Mouse (Mus musculus) brown adipose tissue, adult 24 weeks (tissue): ENCODE results near the gene Hist2h2aa2. TPM values are rescaled to one million over a fixed set of nuclear protein-coding genes. Genes with fewer than 3 reads are reported as not detected.
A peak's percentile ranks its signal among the peaks of the same experiment; 100 is the strongest.
"Not testable (repeated sequence)": the region's sequence is repeated elsewhere in the genome, so short reads cannot be mapped to it uniquely, and the experiment has no call there.

Source experiments
- H3K27ac ChIP-seq: fragments of 200-500 bp; replicated peaks from 2 replicates; pipeline ENCODE4 v1.5.1; 2012; ENCODE audit warnings: low read depth, mild to moderate bottlenecking, low read length
- H3K4me1 ChIP-seq: fragments of 200-500 bp; 2 replicates; pipeline ENCODE4 v1.6.1; 2012; ENCODE audit warnings: low read length, mixed read lengths; ENCODE audit not compliant: control insufficient read depth, insufficient read depth, insufficient read length
- H3K4me3 ChIP-seq: fragments of 200-500 bp; 2 replicates; pipeline ENCODE4 v1.5.1; 2012; ENCODE audit warnings: low read depth, mild to moderate bottlenecking, low read length, moderate library complexity; ENCODE audit not compliant: insufficient read depth
- polyA plus RNA-seq: library from polyadenylated mRNA; stranded (reverse); fragments of >200 nt; gene quantifications from 2 replicates; pipeline ENCODE4 v1.2.4, GENCODE M21; 2012; ENCODE audit not compliant: missing spikeins, insufficient read depth, insufficient read length

The Hist2h2aa2 gene
- polyA plus RNA-seq, 1 experiment = 115 TPM

- H3K4me1 ChIP-seq = peaks cover 8% of the 10 kb centered on the region
- H3K4me3 ChIP-seq = no peak overlapping the region
- H3K27ac ChIP-seq = no peak overlapping the region
These were observed 8.3 kb upstream of the Hist2h2aa2 start for GRCm38 (mm10) chr3:96248141-96249033.

- Histone ChIP-seq H3K4me1 (peaks cover 8% of the 10 kb centered on the region), H3K27ac (no peak overlapping the region), H3K4me3 (no peak overlapping the region)
These were observed 7.5 kb upstream of the Hist2h2aa2 start for GRCm38 (mm10) chr3:96247356-96248140.

GRCm38 (mm10) chr3:96246427-96246856 lies 6.4 kb upstream of the Hist2h2aa2 start, which contains the start of gene Hist2h3c1:
Gene Hist2h3c1 (plus strand): TSS chr3:96246685.
- peak within 1 kb of the TSS; percentile 61 for H3K4me3 ChIP-seq
- H3K27ac ChIP-seq = peak within 1 kb of the TSS; percentile 70
- not testable (repeated sequence) for H3K4me1 ChIP-seq

- Histone ChIP-seq H3K27ac (peak overlapping the region; percentile 70), H3K4me3 (peak overlapping the region; percentile 61)
- not testable (repeated sequence) for H3K4me1 ChIP-seq
These were observed 5.9 kb upstream of the Hist2h2aa2 start for GRCm38 (mm10) chr3:96246018-96246417.

- H3K4me1 ChIP-seq = not testable (repeated sequence)
- Histone ChIP-seq H3K4me3 (peak within 1 kb of the TSS; percentile 86), H3K27ac (peak within 1 kb of the TSS; percentile 100)
These were observed 5.2 kb upstream of the Hist2h2aa2 start, which contains the start of gene Hist2h2aa1 for GRCm38 (mm10) chr3:96245003-96245886. Gene Hist2h2aa1 (plus strand): TSS chr3:96245497.

- Histone ChIP-seq H3K4me1 (peaks cover 8% of the 10 kb centered on the region), H3K4me3 (peak overlapping the region; percentile 4; the same call in 1 of the 2 replicates)
These were observed 4.0 kb upstream of the Hist2h2aa2 start for GRCm38 (mm10) chr3:96243921-96244572.

GRCm38 (mm10) chr3:96240799-96241197 lies 722 bp upstream of the Hist2h2aa2 start:
- Histone ChIP-seq H3K4me1 (peaks cover 8% of the 10 kb centered on the region), H3K4me3 (no peak overlapping the region), H3K27ac (no peak overlapping the region; the same call in 1 of the 2 replicates)

More at GRCm38 (mm10) chr3:96243921-96244572, 4.0 kb upstream of the Hist2h2aa2 start:
- H3K27ac ChIP-seq = peak overlapping the region; percentile 63

GRCm38 (mm10) chr3:96238954-96239793 lies 902 bp downstream of the Hist2h2aa2 start, which contains the start of gene Hist2h3c2:
Gene Hist2h3c2 (minus strand): TSS chr3:96239127.
- Histone ChIP-seq H3K27ac (peak within 1 kb of the TSS; percentile 75; the same call in 1 of the 2 replicates), H3K4me3 (peak within 1 kb of the TSS; percentile 65)
- H3K4me1 ChIP-seq = not testable (repeated sequence)

- H3K4me3 ChIP-seq = no peak overlapping the region
- no peak overlapping the region for H3K27ac ChIP-seq
- no peaks in the 10 kb centered on the region for H3K4me1 ChIP-seq
These were observed 2.1 kb downstream of the Hist2h2aa2 start for GRCm38 (mm10) chr3:96237904-96238511.

GRCm38 (mm10) chr3:96237335-96237903 lies 2.7 kb downstream of the Hist2h2aa2 start:
- Histone ChIP-seq H3K4me3 (no peak overlapping the region), H3K27ac (no peak overlapping the region), H3K4me1 (no peaks in the 10 kb centered on the region)

- Histone ChIP-seq H3K4me1 (no peaks in the 10 kb centered on the region), H3K4me3 (no peak overlapping the region), H3K27ac (no peak overlapping the region)
These were observed 3.2 kb downstream of the Hist2h2aa2 start for GRCm38 (mm10) chr3:96236834-96237334.

- Histone ChIP-seq H3K27ac (no peak overlapping the region), H3K4me1 (no peaks in the 10 kb centered on the region), H3K4me3 (no peak overlapping the region)
These were observed 4.2 kb downstream of the Hist2h2aa2 start for GRCm38 (mm10) chr3:96235836-96236235.
